Mouse (Mus musculus) cerebellum, adult 11-12 months (tissue): ENCODE measurements at regions not wholly inside any gene's neighbourhood (a gene's known extent, or its start where the extent isn't known, plus 50 kb on each side); places are given as distances from the start of the nearest gene placed in this dataset.

Experiments
- DNase-seq: peaks from one replicate; pipeline ENCODE4 v3.0.0; 2022

GRCm38 (mm10) chr7:36829710-36830109 is 131.8 kb downstream of the Tshz3 start:
- no peak for DNase-seq

GRCm38 (mm10) chr7:36830155-36830554 is 132.2 kb downstream of the Tshz3 start:
- DNase-seq = no peak

- DNase-seq = no peak
These were observed 150.4 kb downstream of the Tshz3 start for GRCm38 (mm10) chr7:36848279-36848678.

GRCm38 (mm10) chr7:36851275-36851889 is 153.5 kb downstream of the Tshz3 start:
- no peak for DNase-seq

- no peak for DNase-seq
These were observed 156.4 kb downstream of the Tshz3 start for GRCm38 (mm10) chr7:36854308-36854707.

GRCm38 (mm10) chr7:36859428-36859827 is 161.5 kb downstream of the Tshz3 start:
- DNase-seq = no peak

GRCm38 (mm10) chr7:36862481-36862880 is 164.6 kb downstream of the Tshz3 start:
- DNase-seq = no peak

- DNase-seq = no peak
These were observed 165.8 kb downstream of the Tshz3 start for GRCm38 (mm10) chr7:36863745-36864144.

GRCm38 (mm10) chr7:36864675-36865074 is 166.8 kb downstream of the Tshz3 start:
- no peak for DNase-seq

- DNase-seq = no peak
These were observed 168.7 kb downstream of the Tshz3 start for GRCm38 (mm10) chr7:36866602-36867001.

GRCm38 (mm10) chr7:36874004-36874403 is 176.1 kb downstream of the Tshz3 start:
- no peak for DNase-seq

GRCm38 (mm10) chr7:36877686-36878085 is 179.8 kb downstream of the Tshz3 start:
- no peak for DNase-seq

GRCm38 (mm10) chr7:36892776-36893500 is 195.0 kb downstream of the Tshz3 start:
- DNase-seq = no peak

GRCm38 (mm10) chr7:36896339-36896738 is 198.4 kb downstream of the Tshz3 start:
- DNase-seq = no peak

GRCm38 (mm10) chr7:36901537-36901936 is 203.6 kb downstream of the Tshz3 start:
- DNase-seq = no peak

- DNase-seq = no peak
These were observed 215.4 kb downstream of the Tshz3 start for GRCm38 (mm10) chr7:36913304-36913703.

- no peak for DNase-seq
These were observed 216.3 kb downstream of the Tshz3 start for GRCm38 (mm10) chr7:36914261-36914660.

- DNase-seq = no peak
These were observed 217.3 kb downstream of the Tshz3 start for GRCm38 (mm10) chr7:36915171-36915570.

- DNase-seq = no peak
These were observed 219.1 kb downstream of the Tshz3 start for GRCm38 (mm10) chr7:36917011-36917410.

- DNase-seq = no peak
These were observed 221.5 kb downstream of the Tshz3 start for GRCm38 (mm10) chr7:36919413-36919812.

- no peak for DNase-seq
These were observed 223.1 kb downstream of the Tshz3 start for GRCm38 (mm10) chr7:36921003-36921402.

- no peak for DNase-seq
These were observed 235.6 kb downstream of the Tshz3 start for GRCm38 (mm10) chr7:36933490-36933889.

GRCm38 (mm10) chr7:36934792-36935555 is 237.1 kb downstream of the Tshz3 start:
- DNase-seq = no peak

GRCm38 (mm10) chr7:36940611-36941010 is 242.7 kb downstream of the Tshz3 start:
- no peak for DNase-seq
